Mouse (Mus musculus) adrenal gland, postnatal 4 days (tissue): ENCODE measurements around the gene Tnfrsf25. TPM values are rescaled to one million over a fixed set of nuclear protein-coding genes. Genes with fewer than 3 reads are reported as not detected.

Experiments used
- DNase-seq, 2 experiments: peaks; one replicate each; pipeline ENCODE4 v3.0.0; 2021 to 2022; ENCODE audit warnings: low spot score in 2 of 2, mixed read lengths in 2 of 2
- long read RNA-seq, 2 experiments: library from polyadenylated mRNA; stranded (forward); transcript quantifications; one replicate each; pipeline ENCODE4 v2.0.0; 2021
- total RNA-seq, 2 experiments: library from RNA; stranded (reverse); gene quantifications; 2 replicates each; pipeline ENCODE4 v1.2.3; 2021

Gene Tnfrsf25
- 1 to 10 TPM; 1.2 to 1.4 TPM for total RNA-seq
- long read RNA-seq, experiment 1 = 0 reads
- long read RNA-seq, experiment 2, partial matches to known transcripts = 0 of 1 reads
- long read RNA-seq, experiment 2, other reads (novel, unspliced or antisense) = 0 of 1 reads

DNA sequence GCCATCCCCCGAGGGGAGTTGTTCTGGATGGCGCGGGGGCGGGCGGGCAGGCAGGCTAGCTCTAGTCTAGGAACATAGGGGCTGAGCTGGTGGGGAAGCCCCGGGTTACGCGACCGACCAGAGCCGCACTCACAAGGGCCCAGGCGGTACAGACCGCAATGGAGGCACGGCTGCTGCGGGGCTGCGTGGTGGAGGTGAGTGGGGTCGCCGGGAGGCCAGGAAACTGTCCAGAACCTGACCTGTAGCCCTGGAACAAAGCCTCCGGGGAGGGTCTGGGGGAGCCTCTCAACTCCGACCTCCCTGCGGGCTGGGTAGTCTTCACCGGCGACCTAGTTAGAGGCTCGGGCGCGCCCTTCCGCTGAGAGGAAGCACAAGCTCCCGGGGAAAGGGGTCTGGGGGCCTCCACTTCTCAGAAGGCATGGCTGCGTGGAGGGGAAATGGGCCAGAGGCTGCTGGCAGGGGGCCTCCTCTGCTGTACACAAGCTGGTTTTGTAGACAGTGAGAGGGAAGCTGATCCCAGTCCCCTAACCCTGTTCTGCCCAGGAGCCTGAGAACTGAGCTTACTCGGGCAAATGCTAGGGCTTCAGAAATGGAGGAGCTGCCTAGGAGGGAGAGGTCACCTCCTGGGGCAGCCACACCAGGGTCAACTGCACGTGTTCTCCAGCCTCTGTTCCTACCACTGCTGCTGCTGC is at the start of gene Tnfrsf25:
Tnfrsf25 (plus strand) TSS at position 14 of the 692 bp plus-strand sequence.
- no peak for DNase-seq

GRCm38 (mm10) chr4:152067280-152067679 is 48.5 kb upstream of the Tnfrsf25 start:
- DNase-seq = no peak

GRCm38 (mm10) chr4:152068166-152068724 is 47.5 kb upstream of the Tnfrsf25 start:
- DNase-seq = no peak

DNA sequence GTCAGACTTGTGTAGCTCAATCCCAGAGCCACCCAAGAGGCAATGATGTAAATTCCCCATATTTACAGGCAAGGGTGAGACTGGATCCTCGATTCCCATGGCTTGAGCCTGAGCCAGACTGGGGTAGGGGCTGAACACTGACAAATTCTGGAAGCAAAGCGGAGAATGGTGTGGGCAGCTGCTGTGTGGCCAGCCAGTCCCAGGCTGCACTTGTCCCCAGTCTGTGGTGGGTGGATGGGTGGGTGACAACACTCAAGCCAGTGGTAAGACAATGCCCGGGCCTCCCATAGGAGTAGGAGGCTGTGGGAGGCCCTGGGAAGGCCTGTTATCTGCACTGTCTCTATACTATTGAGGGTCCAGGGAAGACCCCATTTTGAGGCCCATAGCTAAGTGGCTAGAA is 46.5 kb upstream of the Tnfrsf25 start:
- no peak for DNase-seq

GRCm38 (mm10) chr4:152070494-152071396 is 45.0 kb upstream of the Tnfrsf25 start:
- DNase-seq = no peak

DNA sequence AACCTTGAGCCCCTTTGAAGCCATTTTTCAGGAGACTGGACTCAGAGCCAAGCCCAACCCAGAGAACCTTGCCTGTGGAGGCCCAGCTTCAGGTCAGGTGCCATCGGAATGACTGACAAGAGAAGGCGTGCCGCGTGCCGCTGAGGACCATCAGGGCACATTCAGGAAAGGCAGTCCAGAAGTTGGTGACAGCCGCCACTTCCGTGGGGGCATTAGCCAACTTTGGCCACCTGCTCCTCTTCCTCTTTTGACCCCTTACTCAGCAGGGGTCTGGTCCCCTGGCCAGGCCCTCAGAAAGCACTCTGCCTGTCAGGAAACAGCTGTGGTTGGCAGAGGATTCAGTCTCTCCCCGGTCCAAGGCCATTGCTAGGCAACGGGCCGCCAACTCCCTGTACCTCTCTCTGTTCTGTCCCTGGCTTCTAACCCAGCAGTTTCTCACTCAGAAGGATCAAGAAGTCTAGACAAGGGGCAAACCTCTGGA is 43.6 kb upstream of the Tnfrsf25 start, which contains the start of gene Plekhg5:
Plekhg5 (plus strand) TSS at position 378 of the 481 bp plus-strand sequence.
- no peak for DNase-seq

- DNase-seq = no peak
Measured at GRCm38 (mm10) chr4:152072655-152073054, 43.1 kb upstream of the Tnfrsf25 start.

GRCm38 (mm10) chr4:152073715-152074114 is 42.0 kb upstream of the Tnfrsf25 start:
- DNase-seq = no peak

- DNase-seq = no peak
Measured at GRCm38 (mm10) chr4:152074548-152074947, 41.2 kb upstream of the Tnfrsf25 start.

GRCm38 (mm10) chr4:152077191-152077590 is 38.5 kb upstream of the Tnfrsf25 start:
- no peak for DNase-seq

- DNase-seq = no peak
Measured at GRCm38 (mm10) chr4:152078105-152078530, 37.6 kb upstream of the Tnfrsf25 start.

- no peak for DNase-seq
Measured at GRCm38 (mm10) chr4:152079261-152079660, 36.5 kb upstream of the Tnfrsf25 start.

- DNase-seq = no peak
Measured at GRCm38 (mm10) chr4:152079931-152080330, 35.8 kb upstream of the Tnfrsf25 start.

DNA sequence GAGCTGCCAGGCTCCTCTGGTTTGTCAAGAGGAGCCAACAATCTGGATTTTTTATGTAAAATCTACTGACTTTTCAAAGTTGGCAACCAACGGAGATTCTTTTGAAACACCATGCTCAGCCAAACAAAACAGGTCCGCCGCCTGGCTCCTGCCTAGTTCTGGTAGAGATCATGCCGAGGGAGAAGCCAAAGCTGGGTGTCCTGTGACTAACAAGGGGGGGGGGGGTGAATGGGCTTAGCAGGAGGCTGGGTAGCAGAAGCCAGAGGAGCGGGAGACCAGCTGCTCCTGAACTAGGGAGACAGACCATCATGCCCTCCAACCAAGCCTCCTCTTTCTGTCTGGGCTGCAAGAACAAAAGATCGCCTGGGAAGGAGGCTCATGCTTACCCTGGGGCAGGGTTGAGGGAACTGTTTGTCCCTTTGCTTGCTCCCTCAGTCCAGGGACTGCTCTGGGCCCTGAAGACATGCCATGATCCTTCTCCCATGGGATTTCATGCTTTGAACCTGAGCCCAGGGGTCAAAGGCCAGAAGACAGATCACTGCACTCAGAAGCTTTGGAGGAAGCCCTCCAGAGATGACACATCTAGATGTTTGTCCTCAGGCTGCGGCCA is 32.0 kb upstream of the Tnfrsf25 start:
- no peak for DNase-seq

DNA sequence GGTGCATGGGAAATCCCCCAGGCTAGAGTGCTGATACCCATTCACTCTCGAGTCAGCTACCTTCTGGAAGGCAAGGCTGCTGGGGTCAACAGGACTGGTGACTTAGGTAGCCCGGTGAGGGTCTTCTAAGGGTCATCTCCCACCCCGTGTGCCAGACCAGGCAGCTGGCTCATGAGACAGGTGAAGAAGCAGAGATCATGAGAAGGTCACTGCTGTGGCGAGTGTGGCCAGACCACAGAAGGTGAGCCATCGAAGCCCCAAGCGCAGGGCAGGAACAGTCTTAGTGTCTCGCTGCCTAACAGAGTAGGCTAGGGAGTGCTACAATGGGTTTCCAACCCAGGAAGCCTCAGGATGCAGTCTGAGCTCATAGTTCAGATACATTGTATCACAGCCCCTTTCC is 31.1 kb upstream of the Tnfrsf25 start:
- no peak for DNase-seq

- no peak for DNase-seq
Measured at GRCm38 (mm10) chr4:152086505-152087210, 29.1 kb upstream of the Tnfrsf25 start.

DNA sequence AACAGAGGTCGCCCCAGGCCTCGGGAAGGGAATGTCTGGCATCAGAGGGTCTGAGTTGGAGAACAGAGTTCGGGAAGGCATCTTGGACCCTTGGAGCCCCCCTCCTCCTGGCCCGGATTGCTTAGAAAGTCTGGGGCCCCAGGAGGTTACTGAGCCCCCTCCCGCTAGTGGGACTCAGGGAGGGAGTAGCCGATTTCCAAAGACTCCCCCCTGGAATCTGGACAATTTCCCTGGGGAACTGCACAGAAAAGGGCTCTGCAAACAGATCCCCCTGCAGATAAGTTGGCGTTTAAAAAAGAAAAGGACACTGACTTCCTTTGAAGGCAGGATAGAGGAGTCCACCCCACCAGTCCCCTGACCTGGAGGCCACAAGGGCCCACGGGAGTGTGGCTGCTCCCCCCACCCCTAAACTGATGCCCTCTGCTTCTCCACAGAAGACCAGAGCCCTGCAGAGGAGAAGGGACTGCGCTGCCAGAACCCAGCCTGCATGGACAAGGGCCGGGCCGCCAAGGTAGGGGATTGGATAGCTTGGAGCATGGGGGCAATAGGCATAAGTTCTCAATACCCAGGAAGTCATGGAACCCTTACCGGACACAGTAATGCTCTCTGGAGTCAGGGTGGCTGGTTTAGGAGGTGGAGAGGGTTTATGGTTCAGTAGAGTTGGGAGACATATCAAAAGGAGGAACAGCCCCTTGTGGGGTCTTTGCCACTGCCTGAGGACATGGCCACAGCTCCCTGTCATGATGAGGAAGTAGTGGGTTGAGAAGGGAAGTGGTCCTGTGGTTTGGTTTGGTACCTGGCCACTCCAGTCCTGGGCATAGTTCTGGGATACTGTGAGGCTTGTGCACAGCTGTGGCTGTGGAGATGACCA is 28.3 kb upstream of the Tnfrsf25 start:
- DNase-seq = no peak

DNA sequence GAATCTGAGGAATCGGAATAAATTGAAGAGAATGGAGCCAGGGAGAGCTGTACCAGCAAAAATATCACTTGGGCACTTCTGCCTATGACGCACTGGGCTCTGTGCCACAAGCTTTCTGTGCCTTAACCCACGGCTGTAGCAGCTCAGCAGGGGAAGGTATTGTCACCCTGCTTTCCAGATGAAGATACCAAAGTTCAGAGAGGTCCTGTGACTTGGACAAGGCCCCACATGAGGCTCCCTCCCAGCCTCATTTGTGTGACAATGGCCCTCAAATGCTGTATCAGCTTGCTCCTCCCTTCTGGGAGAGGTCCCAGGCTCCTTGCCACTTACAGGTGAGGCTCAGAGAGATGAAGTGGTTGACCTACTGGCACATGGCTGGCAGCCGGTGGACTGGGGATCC is 27.6 kb upstream of the Tnfrsf25 start:
- no peak for DNase-seq

DNA sequence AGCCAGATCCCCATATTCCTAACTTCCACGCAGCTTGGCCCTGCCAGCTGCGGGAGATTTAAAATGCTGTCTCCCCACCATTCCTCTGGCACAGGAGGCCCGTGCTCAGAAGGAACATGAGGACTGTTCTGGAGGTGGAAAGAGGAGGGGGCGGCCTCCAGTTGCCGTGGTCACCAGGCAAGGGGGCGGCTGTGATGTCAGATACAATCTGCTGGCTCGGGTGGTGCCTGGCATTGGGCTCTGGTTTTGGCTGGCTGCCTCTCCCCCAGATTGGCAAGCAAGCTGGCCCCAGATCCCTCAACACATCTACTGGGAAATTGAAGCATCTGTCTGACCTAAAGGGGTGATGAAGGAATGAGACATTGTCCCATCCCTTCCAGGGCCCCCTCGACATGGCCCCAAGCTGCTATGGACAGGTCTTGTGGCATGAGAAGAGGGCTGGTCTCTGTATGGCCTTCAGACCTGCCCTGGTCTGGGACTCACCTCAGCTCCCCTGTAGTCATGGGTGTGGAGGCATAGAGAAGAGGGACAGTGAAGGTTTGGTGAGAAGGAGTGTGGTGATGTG is 27.1 kb upstream of the Tnfrsf25 start:
- DNase-seq = no peak
